Mouse (Mus musculus) embryonic facial prominence, embryonic 11.5 days (tissue): ENCODE measurements around the gene Gm4881. TPM values are rescaled to one million over a fixed set of nuclear protein-coding genes. Genes with fewer than 3 reads are reported as not detected.

Source experiments
- ATAC-seq: fragments of 200-750 bp; cut with Nextera tagmentation; replicated peaks from 2 replicates; pipeline ENCODE4 v1.8.0; 2017; ENCODE audit warnings: low read depth; ENCODE audit not compliant: insufficient number of reproducible peaks, low FRiP score, low TSS enrichment
- DNase-seq: peaks from one replicate; pipeline ENCODE4 v3.0.0-alpha.2; 2015; ENCODE audit warnings: low spot score
- H3K27ac ChIP-seq: fragments of 300-500 bp; sonication (generic); replicated peaks from 2 replicates; pipeline ENCODE4 v1.5.1; 2014; ENCODE audit warnings: mild to moderate bottlenecking, low read depth, low read length, control low read depth
- H3K27me3 ChIP-seq: fragments of 300-500 bp; sonication (generic); 2 replicates; pipeline ENCODE4 v1.6.1; 2014; ENCODE audit warnings: mild to moderate bottlenecking, low read length, moderate library complexity, mixed read lengths; ENCODE audit not compliant: control insufficient read depth, insufficient read depth
- H3K36me3 ChIP-seq: fragments of 300-500 bp; sonication (generic); replicated peaks from 2 replicates; pipeline ENCODE4 v1.6.1; 2014; ENCODE audit warnings: low read depth, mild to moderate bottlenecking, low read length, moderate library complexity, mixed read lengths; ENCODE audit not compliant: control insufficient read depth, insufficient read depth
- H3K4me1 ChIP-seq: fragments of 300-500 bp; sonication (generic); 2 replicates; pipeline ENCODE4 v1.6.1; 2014; ENCODE audit warnings: low read length, mixed read lengths; ENCODE audit not compliant: control insufficient read depth, insufficient read depth
- H3K4me2 ChIP-seq: fragments of 300-500 bp; sonication (generic); 2 replicates; pipeline ENCODE4 v1.6.1; 2014; ENCODE audit warnings: low read depth, mild to moderate bottlenecking, control low read depth, low read length, moderate library complexity
- H3K4me3 ChIP-seq: fragments of 300-500 bp; sonication (generic); 2 replicates; pipeline ENCODE4 v1.5.1; 2014; ENCODE audit warnings: low read depth, low read length, control low read depth
- H3K9ac ChIP-seq: fragments of 300-500 bp; sonication (generic); replicated peaks from 2 replicates; pipeline ENCODE4 v1.6.1; 2014; ENCODE audit warnings: mild to moderate bottlenecking, control low read depth, low read length
- H3K9me3 ChIP-seq: fragments of 300-500 bp; sonication (generic); replicated peaks from 2 replicates; pipeline ENCODE4 v1.6.1; 2016; ENCODE audit warnings: mild to moderate bottlenecking, low read length, inconsistent platforms, mixed read lengths; ENCODE audit not compliant: control insufficient read depth
- WGBS: fragments of 180-500 bp; shearing (Covaris S2); extraction: QIAGEN DNeasy Blood & Tissue Kit; methylation state at CpG from one replicate; pipeline ENCODE4 v1.1.7; 2014; 5-methylcytosine and 5-hydroxymethylcytosine counted together
- polyA plus RNA-seq: library from polyadenylated mRNA; unstranded; fragments of >200 nt; fragmentation: Nextera tagmentation; extraction: Ambion mirVana; gene quantifications from 2 replicates; pipeline ENCODE4 v1.2.1, GENCODE M21; 2014

The Gm4881 gene
- polyA plus RNA-seq, 1 experiment from 2014 or later, result 0.36 TPM

DNA sequence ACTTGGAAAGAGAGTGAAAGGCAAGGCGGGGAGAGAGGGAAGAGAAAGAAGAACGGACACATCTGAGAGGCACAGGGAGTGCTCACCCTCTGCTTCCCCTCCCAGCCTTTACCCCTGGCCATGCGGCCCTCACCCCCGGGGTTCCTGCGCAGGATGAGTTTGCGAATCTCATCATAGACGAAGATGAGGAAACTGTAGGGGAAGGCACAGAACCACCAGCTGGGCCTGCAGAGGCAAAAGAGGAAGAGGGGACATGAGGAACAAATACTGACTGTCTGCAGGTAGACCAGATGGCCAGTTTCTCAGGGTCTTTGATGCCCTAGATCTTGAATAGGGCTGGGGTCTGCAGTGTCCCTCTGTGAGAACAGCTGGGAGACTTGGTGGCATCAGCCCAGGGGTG lies 34.5 kb upstream of the Gm4881 start:
- WGBS, result 85% methylated on average over 7 of the region's 7 CpGs
- ATAC-seq, result no peak

GRCm38 (mm10) chr7:24974893-24975595 lies 30.8 kb upstream of the Gm4881 start:
- DNase-seq (peak; percentile 76), ATAC-seq (no peak)
- H3K9me3 ChIP-seq, result no peaks in the 10 kb centered on the region
- no peak overlapping the region for H3K4me3 ChIP-seq
- no peaks in the 10 kb centered on the region for H3K4me1 ChIP-seq
- H3K4me2 ChIP-seq, result no peak overlapping the region
- H3K36me3 ChIP-seq, result no peaks in the 10 kb centered on the region
- no peaks in the 10 kb centered on the region for H3K27me3 ChIP-seq
- no peak overlapping the region for H3K9ac ChIP-seq
- H3K27ac ChIP-seq, result no peak overlapping the region
- WGBS, result 28% methylated on average over 9 of the region's 9 CpGs

More for the DNA sequence above, 34.5 kb upstream of the Gm4881 start:
- Histone ChIP-seq H3K9ac (no peak overlapping the region), H3K27me3 (no peaks in the 10 kb centered on the region), H3K4me3 (no peak overlapping the region), H3K4me2 (no peak overlapping the region), H3K27ac (no peak overlapping the region), H3K9me3 (no peaks in the 10 kb centered on the region), H3K36me3 (no peaks in the 10 kb centered on the region), H3K4me1 (no peaks in the 10 kb centered on the region)
- DNase-seq, result no peak

- DNase-seq (no peak), ATAC-seq (no peak)
- Histone ChIP-seq H3K27me3 (no peaks in the 10 kb centered on the region), H3K36me3 (no peaks in the 10 kb centered on the region), H3K4me1 (no peaks in the 10 kb centered on the region), H3K9ac (no peak overlapping the region), H3K4me2 (no peak overlapping the region), H3K27ac (no peak overlapping the region), H3K9me3 (no peaks in the 10 kb centered on the region), H3K4me3 (no peak overlapping the region)
- WGBS, result 66% methylated on average over 5 of the region's 5 CpGs
Observed at GRCm38 (mm10) chr7:24973902-24974301, 29.6 kb upstream of the Gm4881 start.

DNA sequence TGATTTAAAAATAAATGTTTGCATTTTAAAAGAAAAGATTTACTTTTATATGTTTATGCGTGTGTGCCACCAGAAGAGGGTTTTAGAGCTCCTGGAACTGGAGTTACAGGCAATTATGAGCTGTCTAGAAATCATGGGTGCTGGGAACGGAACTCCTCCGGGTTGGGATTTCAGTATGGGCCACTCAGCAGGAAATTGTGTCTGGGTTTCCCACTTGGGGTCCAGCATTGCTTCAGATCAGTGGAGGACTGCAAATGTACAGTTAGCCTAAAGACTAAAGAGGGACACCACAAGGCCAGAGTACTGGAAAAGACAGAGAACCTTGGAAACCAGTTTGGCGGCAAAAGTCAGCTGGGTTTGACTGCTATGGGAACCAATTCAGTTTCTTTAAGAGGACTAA lies 28.9 kb upstream of the Gm4881 start:
- DNase-seq (no peak), ATAC-seq (no peak)
- H3K9me3 ChIP-seq, result no peaks in the 10 kb centered on the region
- no peak overlapping the region for H3K27ac ChIP-seq
- H3K4me1 ChIP-seq, result no peaks in the 10 kb centered on the region
- 80% methylated on average over 4 of the region's 4 CpGs for WGBS
- no peaks in the 10 kb centered on the region for H3K36me3 ChIP-seq
- no peak overlapping the region for H3K4me3 ChIP-seq
- H3K27me3 ChIP-seq, result no peaks in the 10 kb centered on the region
- H3K9ac ChIP-seq, result no peak overlapping the region
- H3K4me2 ChIP-seq, result no peak overlapping the region

GRCm38 (mm10) chr7:24971972-24972893 lies 27.9 kb upstream of the Gm4881 start, which contains the start of gene Rabac1:
Gene Rabac1 (minus strand): TSS chr7:24972754.
- no peaks in the 10 kb centered on the region for H3K27me3 ChIP-seq
- ATAC-seq, result peak; percentile 85

DNA sequence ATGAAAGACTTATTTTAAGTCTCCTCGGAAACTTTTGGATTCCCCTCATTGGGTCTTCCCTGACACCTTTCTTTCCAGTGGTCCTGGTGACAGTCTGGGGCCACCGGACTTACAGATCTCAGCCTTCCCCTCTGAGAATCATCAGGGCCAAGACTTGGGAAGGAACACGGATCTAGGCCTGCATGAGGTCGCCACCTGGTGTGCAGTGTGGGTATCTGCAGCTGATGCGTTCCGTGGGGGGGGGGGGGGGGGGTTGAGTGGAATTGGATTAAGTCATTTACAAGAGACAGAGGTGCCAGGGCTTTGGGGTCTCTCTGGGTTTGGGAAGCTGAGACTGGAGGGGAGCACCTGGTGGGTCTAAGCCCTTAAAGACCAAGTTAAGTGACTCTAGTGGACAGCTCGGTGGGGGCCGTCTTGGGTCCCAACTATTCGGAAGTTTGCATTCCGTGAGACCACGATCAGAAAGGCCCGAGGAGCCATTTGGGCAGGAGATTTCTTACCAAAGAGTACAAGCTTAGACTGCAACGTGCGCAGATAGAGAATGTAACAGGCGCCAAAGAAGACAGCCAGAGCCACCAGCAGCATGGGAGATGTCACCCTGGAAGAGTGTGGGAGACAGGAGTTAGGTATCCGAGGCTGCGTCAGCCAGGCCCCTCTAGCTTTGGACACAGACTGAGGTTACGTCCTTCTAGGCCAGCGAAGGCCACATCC lies 27.1 kb upstream of the Gm4881 start:
- DNase-seq, result peak; percentile 57
- WGBS, result 11% methylated on average over 19 of the region's 19 CpGs
- Histone ChIP-seq H3K9me3 (no peaks in the 10 kb centered on the region), H3K4me2 (peak overlapping the region; percentile 80), H3K36me3 (no peaks in the 10 kb centered on the region), H3K4me3 (peak overlapping the region; percentile 64), H3K9ac (no peak overlapping the region; the same call in 1 of the 2 replicates), H3K4me1 (no peaks in the 10 kb centered on the region), H3K27ac (no peak overlapping the region), H3K27me3 (no peaks in the 10 kb centered on the region)
- ATAC-seq, result no peak

More at GRCm38 (mm10) chr7:24971972-24972893, 27.9 kb upstream of the Gm4881 start, which contains the start of gene Rabac1:
- Histone ChIP-seq H3K27ac (no peak within 1 kb of the TSS), H3K4me3 (peak within 1 kb of the TSS; percentile 64), H3K9ac (peak within 1 kb of the TSS; percentile 64), H3K36me3 (no peaks in the 10 kb centered on the region), H3K9me3 (no peaks in the 10 kb centered on the region), H3K4me1 (no peaks in the 10 kb centered on the region), H3K4me2 (peak within 1 kb of the TSS; percentile 80)
- WGBS, result 0% methylated on average over 45 of the region's 45 CpGs
- peak; percentile 96 for DNase-seq

DNA sequence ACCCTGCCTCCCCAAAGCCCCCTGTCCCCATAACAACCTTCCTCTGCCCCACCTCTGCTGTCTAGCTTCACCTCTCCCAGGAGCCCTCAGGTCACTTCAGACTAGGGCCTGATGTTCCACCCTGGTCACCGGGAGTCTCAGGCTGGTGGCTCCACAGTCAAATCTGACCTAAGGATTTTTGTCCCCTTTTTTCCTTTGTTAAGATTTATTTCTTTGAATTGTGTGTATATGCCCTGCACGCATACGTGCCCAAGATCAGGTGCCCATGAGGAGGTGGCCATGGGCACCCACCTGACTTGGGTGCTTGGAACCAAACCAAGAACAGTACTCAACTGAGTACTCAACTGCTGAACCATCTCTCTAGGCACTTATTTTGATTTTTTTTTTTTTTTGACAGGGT lies 26.0 kb upstream of the Gm4881 start:
- Histone ChIP-seq H3K4me3 (no peak overlapping the region), H3K27me3 (no peaks in the 10 kb centered on the region), H3K27ac (no peak overlapping the region), H3K4me2 (no peak overlapping the region), H3K36me3 (no peaks in the 10 kb centered on the region), H3K9ac (no peak overlapping the region), H3K4me1 (no peaks in the 10 kb centered on the region), H3K9me3 (no peaks in the 10 kb centered on the region)
- DNase-seq, result no peak
- no peak for ATAC-seq
- 82% methylated on average over 3 of the region's 3 CpGs for WGBS
